Mouse (Mus musculus) lung, postnatal 10 days (tissue): Measurements from ENCODE around the gene Atn1.

Experiments
- DNase-seq: peaks from one replicate; pipeline ENCODE4 v3.0.0; 2021

The Atn1 gene

DNA sequence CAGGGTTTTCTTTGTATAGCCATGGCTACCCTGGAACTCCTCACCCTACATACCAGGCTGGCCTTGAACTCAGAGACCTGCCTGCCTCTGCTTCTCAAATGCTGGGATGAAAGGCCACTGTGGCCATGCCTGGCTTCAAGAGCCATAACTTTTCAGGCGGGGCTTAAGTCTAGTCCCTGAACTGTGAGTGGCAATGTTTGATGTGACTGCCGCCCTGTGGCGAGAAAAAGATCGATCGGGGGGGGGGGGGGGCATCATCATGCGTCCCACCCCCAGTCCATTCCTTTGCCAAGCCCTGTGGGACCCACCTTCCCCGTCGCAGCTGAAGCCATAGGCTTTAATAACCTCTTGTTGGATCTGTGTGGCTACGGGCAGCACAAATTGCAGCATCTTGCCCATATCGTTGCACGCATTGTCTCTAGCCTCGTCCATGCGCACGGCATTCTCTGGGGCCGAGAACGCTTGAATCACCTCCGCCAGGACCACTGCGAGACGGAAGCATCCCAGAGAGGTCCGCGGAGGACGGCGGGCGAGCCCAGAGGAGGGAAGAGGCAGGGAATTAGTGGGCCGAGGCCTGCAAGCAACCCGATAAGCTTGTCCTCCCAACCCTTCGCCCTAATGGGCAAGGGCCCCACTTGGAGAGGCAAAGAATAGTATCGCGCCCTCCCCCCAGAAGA, 16.0 kb downstream of the Atn1 start:
- peak; percentile 74 for DNase-seq

GRCm38 (mm10) chr6:124739231-124739796, 17.0 kb downstream of the Atn1 start:
- DNase-seq: no peak

GRCm38 (mm10) chr6:124738511-124739023, 17.8 kb downstream of the Atn1 start, which contains the start of gene Ptpn6:
Gene Ptpn6 (minus strand): TSS chr6:124738714.
- DNase-seq: peak; percentile 86

DNA sequence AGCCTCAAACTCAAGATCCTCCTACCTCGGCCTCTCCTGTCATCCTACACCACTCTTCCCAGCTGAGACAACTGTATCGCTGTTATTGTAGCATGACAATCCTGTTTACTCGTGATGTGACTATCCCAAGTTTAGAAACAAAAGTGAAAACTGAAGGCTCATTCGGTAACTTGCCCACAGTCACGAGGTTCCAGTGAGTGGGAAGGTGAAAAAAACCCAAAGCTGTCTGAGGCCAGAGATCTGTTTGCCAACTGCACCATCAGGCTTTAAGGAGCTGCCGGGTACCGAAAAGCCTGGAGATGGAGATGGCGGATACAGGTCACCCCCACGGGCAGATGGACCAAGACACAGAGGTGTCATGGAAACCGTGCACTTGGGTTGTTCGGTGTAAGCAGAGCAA, 19.3 kb downstream of the Atn1 start:
- no peak for DNase-seq

DNA sequence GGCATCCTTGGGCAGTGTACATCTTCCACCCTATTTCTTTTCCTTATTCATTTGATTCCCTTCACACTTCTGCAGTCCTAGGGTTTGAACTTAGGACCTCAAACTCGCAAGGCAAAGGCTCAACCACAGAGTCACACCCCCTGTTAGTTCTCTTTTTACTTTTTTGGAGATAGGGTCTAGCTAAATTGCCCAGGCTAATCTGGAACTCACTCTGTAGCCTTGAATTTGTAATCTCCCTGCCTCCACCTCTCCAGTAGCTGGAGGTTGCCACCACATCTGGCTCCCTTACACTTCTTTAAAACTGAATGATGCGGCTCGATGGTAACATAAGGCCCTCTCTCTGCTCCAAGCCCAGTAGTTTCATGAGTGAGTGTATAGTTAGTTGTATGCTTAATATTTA, 21.9 kb downstream of the Atn1 start:
- DNase-seq: no peak

DNA sequence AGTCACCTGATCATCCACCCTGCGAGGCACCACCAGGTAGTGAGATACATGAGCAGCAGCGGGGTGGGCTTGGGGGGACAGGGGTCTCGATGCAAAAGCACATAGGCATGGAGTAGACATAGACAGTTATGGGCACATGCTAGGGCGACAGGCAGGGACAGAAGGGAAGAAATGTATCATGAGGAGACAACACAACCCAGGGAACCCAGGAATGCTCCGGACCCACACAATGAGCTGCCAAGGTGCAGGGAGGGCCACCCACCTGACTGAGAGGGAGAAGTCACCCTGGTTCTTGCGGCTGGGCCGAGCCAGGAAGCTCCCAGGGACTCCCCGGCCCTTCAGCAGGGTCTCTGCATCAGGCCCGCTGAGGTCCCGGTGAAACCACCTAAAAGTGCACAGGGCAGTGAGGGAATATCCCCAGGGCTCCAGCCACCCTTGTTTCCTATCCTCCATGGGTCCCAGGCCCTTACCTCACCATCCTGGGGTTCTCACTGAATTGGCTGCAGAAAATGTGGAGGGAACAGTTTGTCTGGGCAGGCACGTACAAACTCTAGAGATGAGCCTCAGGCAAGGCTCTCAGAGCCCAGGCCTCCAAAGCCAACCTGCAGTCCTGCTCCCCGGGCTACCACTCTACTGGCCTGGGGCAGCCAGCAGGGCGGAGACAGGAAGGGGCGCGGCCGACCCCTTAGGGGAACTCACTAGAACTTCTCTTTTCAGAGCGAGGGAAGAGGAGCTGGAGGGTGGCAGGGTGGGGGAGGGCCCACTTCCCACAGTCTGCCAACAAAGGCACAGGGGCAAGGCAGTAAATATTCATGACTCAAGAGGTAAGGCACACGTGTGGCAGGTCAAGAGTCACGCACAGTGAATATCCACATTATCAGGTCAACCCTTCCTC, 23.6 kb downstream of the Atn1 start:
- peak; percentile 63 for DNase-seq

- DNase-seq: no peak
These were observed 25.3 kb downstream of the Atn1 start for GRCm38 (mm10) chr6:124731038-124731437.

DNA sequence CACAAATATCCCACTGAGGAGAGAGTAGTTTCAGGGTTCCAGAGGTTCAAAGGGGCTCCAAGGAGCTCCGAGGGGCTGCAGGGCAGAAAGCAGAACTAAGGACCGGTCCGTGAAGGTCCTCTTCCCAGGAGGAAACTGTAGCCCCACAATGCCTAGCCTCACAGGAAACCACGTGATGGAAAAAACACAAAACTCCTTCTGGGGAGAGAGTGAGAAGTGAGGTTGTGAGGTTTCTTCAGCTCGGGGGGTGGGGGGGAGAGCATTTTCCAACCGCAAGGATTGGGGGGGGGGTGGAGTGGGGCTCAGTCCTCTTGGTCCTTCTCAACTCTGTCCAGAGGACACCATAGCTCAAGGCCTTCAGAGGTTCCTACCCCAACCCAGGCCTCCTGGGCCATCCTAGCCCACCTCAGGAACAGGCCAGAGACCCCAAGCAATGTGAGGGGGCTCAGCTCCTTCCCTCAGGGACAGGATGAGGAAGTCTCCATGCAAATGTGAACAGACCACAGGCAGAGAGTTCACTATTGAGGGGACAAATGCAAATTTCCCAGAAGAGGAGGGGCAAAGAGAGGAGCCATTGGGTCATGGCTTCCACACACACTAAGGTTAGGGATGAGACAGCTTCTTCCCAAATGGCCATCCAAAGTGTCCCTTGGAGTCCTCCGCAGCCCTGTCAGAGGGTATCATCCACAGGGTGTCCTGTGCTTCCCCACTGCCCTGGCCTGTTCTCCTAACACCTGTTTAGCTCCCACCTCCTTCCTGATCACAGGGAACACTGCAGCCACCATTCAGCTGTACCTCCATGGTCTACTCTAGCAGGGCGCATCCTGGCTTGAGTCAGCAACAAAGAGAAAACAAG, 26.2 kb downstream of the Atn1 start:
- no peak for DNase-seq

DNA sequence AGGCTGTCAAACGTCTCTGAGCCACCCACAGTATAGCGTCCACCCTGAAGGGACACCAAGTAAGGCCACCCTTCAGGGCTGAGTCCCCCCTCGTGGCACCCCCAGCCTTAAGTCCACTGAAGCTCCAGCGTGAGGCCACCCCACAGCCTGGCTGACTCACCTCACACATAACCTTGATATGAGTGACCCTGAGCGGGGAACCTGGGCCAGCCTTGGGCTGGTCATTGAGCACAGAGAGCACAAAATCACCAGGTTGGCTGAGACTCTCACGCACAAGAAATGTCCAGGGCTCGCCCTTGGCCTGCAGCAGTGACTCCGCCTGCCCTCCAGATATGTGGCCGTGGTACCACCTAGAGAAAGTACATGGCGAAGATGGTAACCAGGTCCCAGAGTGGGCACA, 27.7 kb downstream of the Atn1 start:
- no peak for DNase-seq

DNA sequence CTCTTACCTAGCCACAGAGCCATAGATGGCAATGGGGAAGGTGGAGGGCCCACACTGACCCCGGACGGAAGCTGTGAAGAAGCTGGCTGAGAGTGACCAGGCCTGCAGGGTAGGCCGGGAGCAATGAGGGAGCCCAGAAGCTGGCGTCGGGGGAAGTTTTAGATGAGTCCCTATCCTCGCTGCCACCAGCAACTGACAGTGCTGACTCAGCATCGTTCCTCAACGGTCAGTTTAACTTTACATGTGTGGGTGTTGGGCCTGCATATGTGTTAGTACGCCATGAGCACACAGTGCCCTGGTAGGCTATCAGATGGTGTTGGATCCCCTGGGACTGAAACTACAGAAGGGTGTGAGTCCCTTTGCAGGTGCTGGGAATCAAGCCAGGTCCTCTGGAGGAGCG, 31.9 kb downstream of the Atn1 start:
- no peak for DNase-seq

DNA sequence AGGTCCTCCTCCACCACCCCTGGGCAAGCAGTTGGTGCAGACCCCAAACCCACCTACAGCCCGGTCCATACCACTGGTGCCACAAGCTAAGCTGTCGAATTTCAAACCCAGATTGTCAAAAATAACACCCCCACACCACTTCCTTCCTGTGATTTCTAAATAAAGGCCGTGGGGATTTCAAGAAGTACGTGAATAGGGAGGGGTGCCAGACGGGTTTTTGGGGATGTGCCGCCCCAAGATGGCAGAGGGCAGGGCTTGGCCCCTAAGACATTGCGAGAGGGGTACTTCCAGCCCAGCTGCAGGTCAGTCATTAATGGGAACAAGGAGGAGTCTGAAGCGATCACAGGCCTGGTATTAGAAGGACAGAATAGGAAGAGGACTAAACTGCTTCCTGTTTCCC, 32.8 kb downstream of the Atn1 start:
- DNase-seq: no peak

GRCm38 (mm10) chr6:124722876-124723473, 33.3 kb downstream of the Atn1 start:
- DNase-seq: no peak

- DNase-seq: no peak
These were observed 35.4 kb downstream of the Atn1 start for GRCm38 (mm10) chr6:124720904-124721303.

DNA sequence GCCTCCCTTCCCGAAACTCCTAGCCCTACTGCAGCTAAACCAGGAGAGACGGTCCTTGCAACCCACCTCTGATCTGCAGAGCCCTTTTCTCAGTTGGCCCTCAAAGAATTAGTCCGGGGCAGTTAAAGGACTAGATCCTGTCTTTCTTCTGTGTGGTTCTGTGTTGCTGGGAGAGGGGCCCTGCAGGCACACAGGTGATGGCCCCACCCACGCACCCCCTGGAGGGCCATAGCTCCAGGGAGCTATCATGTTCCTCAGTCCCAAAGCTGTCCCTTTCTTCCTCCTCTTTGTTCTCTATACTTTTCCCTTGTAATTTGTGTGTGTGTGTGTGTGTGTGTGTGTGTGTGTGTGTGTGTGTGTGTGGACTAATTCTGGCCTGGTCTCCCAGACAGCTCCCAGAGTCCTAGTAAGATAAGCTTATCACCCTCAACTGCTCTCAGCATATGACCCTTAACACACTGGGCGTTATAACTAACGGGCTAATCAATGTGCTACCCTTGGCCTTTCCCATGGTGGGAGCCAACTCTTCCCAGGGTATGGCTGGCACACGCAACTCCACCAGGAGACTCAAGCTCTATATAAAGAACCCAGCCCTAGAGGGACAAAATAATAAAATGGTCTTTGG, 36.9 kb downstream of the Atn1 start:
- no peak for DNase-seq

GRCm38 (mm10) chr6:124718703-124719102, 37.6 kb downstream of the Atn1 start:
- DNase-seq: peak; percentile 87

DNA sequence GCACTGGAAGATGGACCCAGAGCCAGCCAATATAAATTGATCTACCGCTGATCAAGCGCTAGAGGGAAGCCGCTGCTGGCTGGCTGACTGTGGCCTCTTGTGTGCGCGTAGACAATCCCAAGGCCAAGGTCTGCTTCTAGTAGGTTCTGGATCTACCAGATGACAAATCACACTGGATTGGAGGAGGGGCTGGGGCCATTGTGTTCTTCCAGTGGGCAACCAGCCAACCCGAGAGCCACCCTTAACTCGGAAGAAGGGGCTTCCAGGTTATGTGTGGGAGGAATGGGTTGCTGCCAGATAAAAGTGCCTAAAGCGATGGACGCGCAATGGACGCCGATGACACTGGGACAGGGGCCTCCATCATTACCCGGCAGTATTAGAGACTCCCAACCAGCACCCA, 38.4 kb downstream of the Atn1 start:
- no peak for DNase-seq

GRCm38 (mm10) chr6:124716864-124717490, 39.3 kb downstream of the Atn1 start:
- DNase-seq: peak; percentile 62

DNA sequence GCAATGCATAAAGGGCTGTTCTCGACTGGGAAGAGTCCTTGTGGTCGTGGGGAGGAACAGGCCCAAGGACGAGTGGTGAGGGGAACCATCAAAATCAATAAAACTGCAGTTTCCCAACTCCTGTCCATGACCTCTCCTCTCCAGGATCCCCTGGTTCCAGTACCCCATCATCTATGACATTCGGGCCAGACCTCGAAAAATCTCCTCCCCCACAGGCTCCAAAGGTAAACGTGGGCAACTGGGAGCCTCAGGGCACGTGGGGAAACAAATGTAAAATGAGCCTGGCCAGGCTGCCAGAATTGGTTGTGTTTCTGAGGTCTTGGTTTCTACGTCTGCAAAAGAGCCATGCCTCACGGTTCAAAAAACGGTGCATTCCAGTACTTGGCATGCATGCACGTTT, 43.4 kb downstream of the Atn1 start:
- no peak for DNase-seq

DNA sequence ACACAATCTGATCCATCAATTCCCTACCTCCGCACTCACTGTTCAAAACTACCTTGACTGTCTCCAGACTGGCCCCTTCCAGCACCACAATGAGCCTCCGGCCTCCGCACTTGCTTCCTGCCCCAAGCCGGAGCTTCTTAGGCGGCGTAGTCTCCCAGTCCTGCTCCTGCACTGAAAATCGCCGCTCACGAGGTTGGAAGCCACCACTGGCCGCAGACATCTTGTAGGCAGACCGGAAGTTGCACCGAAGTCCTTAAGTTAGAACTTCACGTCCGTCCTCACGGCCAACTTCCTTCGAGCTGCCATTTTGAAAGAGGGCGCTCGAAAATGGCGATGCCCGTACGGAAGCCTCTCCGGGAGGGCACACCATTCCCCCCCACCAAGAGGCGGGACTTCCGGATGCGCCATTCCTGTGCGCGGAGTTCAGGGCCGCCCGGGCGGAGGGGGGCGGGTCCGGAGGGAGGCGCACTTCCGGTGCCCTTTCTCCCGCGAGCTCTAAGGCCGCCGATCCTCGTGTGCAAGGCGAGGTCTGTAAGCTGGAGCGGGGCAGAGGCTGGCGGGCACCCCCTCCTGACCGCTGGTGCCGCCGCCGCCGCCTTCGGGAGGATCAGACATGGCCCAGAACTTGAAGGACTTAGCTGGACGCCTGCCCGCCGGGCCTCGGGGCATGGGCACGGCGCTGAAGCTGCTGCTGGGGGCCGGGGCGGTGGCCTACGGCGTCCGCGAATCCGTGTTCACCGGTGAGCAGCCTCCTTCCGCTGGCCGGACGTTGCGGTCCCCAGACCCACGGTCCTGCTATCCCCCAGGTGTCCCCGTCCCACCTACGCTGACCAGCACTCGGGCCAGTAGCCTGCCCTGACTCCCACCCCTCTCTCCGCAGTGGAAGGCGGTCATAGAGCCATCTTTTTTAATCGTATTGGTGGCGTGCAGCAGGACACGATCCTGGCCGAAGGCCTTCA, 44.2 kb downstream of the Atn1 start, which contains the start of the genes Emg1 and Phb2:
Gene Emg1 (minus strand): TSS at position 355 of the 959 bp plus-strand sequence.
Gene Phb2 (plus strand): TSS at position 513 of the 959 bp plus-strand sequence.
- peak; percentile 99 for DNase-seq
